ENCODE assay signal across 16 mouse cellular contexts in genomic region chr11:46218584-46218983, GRCm38 (mm10). TPM values are rescaled to one million over a fixed set of nuclear protein-coding genes. Genes with fewer than 3 reads are reported as not detected.
A peak's percentile ranks its signal among the peaks of the same experiment; 100 is the strongest.
DNase-seq lines count a peak whose midpoint lies in the region; ATAC-seq lines count a peak whose summit lies in the region.
"Had no signal": no experiment of that assay in that cellular context is flagged by ENCODE, and none has a peak within 500 bp of the region (broad histone marks: within the 10 kb centered on the region; RNA-seq: fewer than 3 reads in every experiment).

No protein-coding gene starts in this region.

- H3K4me1 ChIP-seq in neural tube, embryonic 11.5 days (ENCODE audit: control insufficient read depth, insufficient read depth, low read length): peaks cover 11% of the 10 kb centered on the region; the same call in 1 of the 2 replicates
- H3K4me1 ChIP-seq in forebrain, embryonic 16.5 days (replicated peaks; ENCODE audit: control insufficient read depth, insufficient read depth, low read length): 0 out of 2 replicates have a peak, but pooled peaks cover 3% of the 10 kb centered on the region
- H3K4me1 ChIP-seq in midbrain, embryonic 13.5 days (replicated peaks): peaks cover 44% of the 10 kb centered on the region
- H3K4me1 ChIP-seq in intestine, embryonic 15.5 days (replicated peaks): peaks cover 14% of the 10 kb centered on the region

- peak; percentile 61 for ATAC-seq in neural tube, embryonic 11.5 days (ENCODE audit: insufficient read depth, low FRiP score, low TSS enrichment)
- peak; percentile 34 for ATAC-seq in forebrain, embryonic 16.5 days
- ATAC-seq in midbrain, embryonic 13.5 days: peak; percentile 75
- no peak for ATAC-seq in intestine, embryonic 15.5 days

- no peak overlapping the region for H3K4me2 ChIP-seq in neural tube, embryonic 11.5 days (ENCODE audit: low read depth)
- no peak overlapping the region for H3K4me2 ChIP-seq in forebrain, embryonic 16.5 days (ENCODE audit: low read length)
- H3K4me2 ChIP-seq in midbrain, embryonic 13.5 days (replicated peaks): peak overlapping the region; percentile 27; the same call in 1 of the 2 replicates
- H3K4me2 ChIP-seq in intestine, embryonic 15.5 days (replicated peaks): no peak overlapping the region
- H3K4me2 ChIP-seq: liver, embryonic 13.5 days had no signal

- H3K36me3 ChIP-seq in neural tube, embryonic 11.5 days (ENCODE audit: control insufficient read depth, insufficient read depth, low read length): no peaks in the 10 kb centered on the region
- H3K36me3 ChIP-seq in forebrain, embryonic 16.5 days (ENCODE audit: control insufficient read depth, insufficient read depth): peaks cover 19% of the 10 kb centered on the region
- H3K36me3 ChIP-seq in midbrain, embryonic 13.5 days: peaks cover 46% of the 10 kb centered on the region
- H3K36me3 ChIP-seq in intestine, embryonic 15.5 days: no peaks in the 10 kb centered on the region
- H3K36me3 ChIP-seq: liver, embryonic 13.5 days had no signal

- 26% methylated on average over 5 of the region's 5 CpGs for WGBS in neural tube, embryonic 11.5 days
- WGBS in forebrain, embryonic 16.5 days: 31% methylated on average over 5 of the region's 5 CpGs
- 11% methylated on average over 5 of the region's 5 CpGs for WGBS in midbrain, embryonic 13.5 days
- WGBS in intestine, embryonic 15.5 days: 41% methylated on average over 5 of the region's 5 CpGs

- H3K9ac ChIP-seq in neural tube, embryonic 11.5 days (ENCODE audit: low read length): no peak overlapping the region
- no peak overlapping the region for H3K9ac ChIP-seq in forebrain, embryonic 16.5 days (replicated peaks; ENCODE audit: low read depth, low read length)
- no peak overlapping the region for H3K9ac ChIP-seq in midbrain, embryonic 13.5 days (replicated peaks)
- no peak overlapping the region for H3K9ac ChIP-seq in intestine, embryonic 15.5 days
- H3K9ac ChIP-seq: liver, embryonic 13.5 days had no signal

- H3K9me3 ChIP-seq in neural tube, embryonic 11.5 days (ENCODE audit: control insufficient read depth, low read length): no peaks in the 10 kb centered on the region
- no peaks in the 10 kb centered on the region; the same call in 1 of the 2 replicates for H3K9me3 ChIP-seq in forebrain, embryonic 16.5 days (ENCODE audit: control insufficient read depth, low read length)
- H3K9me3 ChIP-seq in midbrain, embryonic 13.5 days: no peaks in the 10 kb centered on the region
- no peaks in the 10 kb centered on the region for H3K9me3 ChIP-seq in intestine, embryonic 15.5 days
- H3K9me3 ChIP-seq: liver, embryonic 13.5 days; megakaryocyte, embryonic 14.5 days had no signal

- no peaks in the 10 kb centered on the region for H3K27me3 ChIP-seq in neural tube, embryonic 11.5 days (ENCODE audit: control insufficient read depth, insufficient read depth, low read length)
- H3K27me3 ChIP-seq in forebrain, embryonic 16.5 days (replicated peaks; ENCODE audit: control insufficient read depth, insufficient read depth, low read length): no peaks in the 10 kb centered on the region
- no peaks in the 10 kb centered on the region for H3K27me3 ChIP-seq in midbrain, embryonic 13.5 days
- no peaks in the 10 kb centered on the region for H3K27me3 ChIP-seq in intestine, embryonic 15.5 days (replicated peaks)
- H3K27me3 ChIP-seq: liver, embryonic 13.5 days; megakaryocyte, embryonic 14.5 days had no signal

- no peak overlapping the region for H3K4me3 ChIP-seq in neural tube, embryonic 11.5 days (ENCODE audit: low read depth, low read length)
- no peak overlapping the region for H3K4me3 ChIP-seq in forebrain, embryonic 16.5 days (replicated peaks; ENCODE audit: low read length)
- H3K4me3 ChIP-seq in midbrain, embryonic 13.5 days (replicated peaks): no peak overlapping the region
- no peak overlapping the region for H3K4me3 ChIP-seq in intestine, embryonic 15.5 days (replicated peaks)
- H3K4me3 ChIP-seq: liver, embryonic 13.5 days; megakaryocyte, embryonic 14.5 days had no signal

- no peak for DNase-seq in neural tube, embryonic 11.5 days (ENCODE audit: low spot score)
- no peak for DNase-seq in neural tube, embryonic 10.5 days (ENCODE audit: extremely low spot score, low spot score)
- no peak for DNase-seq in adrenal gland, adult 2 months
- no peak for DNase-seq in layer of hippocampus, postnatal 25 days (ENCODE audit: extremely low spot score in 1 of 2, low spot score in 1 of 2)
- DNase-seq in heart, postnatal 4 days: no peak
- DNase-seq: cerebellum, adult 9-11 months; gastrocnemius, postnatal 36 days; heart, postnatal 10 days; liver, embryonic 13.5 days; spleen, adult 18-20 months had no signal

- H3K27ac ChIP-seq in neural tube, embryonic 11.5 days (ENCODE audit: low read depth, low read length): peak overlapping the region; percentile 61
- peak overlapping the region; percentile 16; the same call in 1 of the 2 replicates for H3K27ac ChIP-seq in forebrain, embryonic 16.5 days (ENCODE audit: low read length)
- H3K27ac ChIP-seq in midbrain, embryonic 13.5 days: peak overlapping the region; percentile 94
- H3K27ac ChIP-seq in intestine, embryonic 15.5 days: no peak overlapping the region
- H3K27ac ChIP-seq: liver, embryonic 13.5 days had no signal

RNA-seq across cellular contexts. Expression of gene Fndc9, which starts 16.7 kb away (rescaled TPM):
- 0.50 and 0.54 TPM in 2 replicates for polyA plus RNA-seq in neural tube, embryonic 11.5 days (2014; fragmentation: Nextera tagmentation; extraction: Ambion mirVana)
- 3.2 and 5.3 TPM in 2 replicates for polyA plus RNA-seq in forebrain, embryonic 16.5 days (2015; fragmentation: Nextera tagmentation; extraction: Ambion mirVana)
- polyA plus RNA-seq in midbrain, embryonic 13.5 days (2015; fragmentation: Nextera tagmentation; extraction: Ambion mirVana): 4.6 and 5.9 TPM in 2 replicates
- total RNA-seq in adrenal gland, adult 2 months (2021): not detected
- not detected in 2 replicates for polyA plus RNA-seq in adrenal gland, adult 2 months (2012; rRNA removed)
- 0.16 TPM in 1 of 2 replicates, not detected in the other for polyA plus RNA-seq in intestine, embryonic 15.5 days (2015; fragmentation: Nextera tagmentation; extraction: Ambion mirVana)
- total RNA-seq in layer of hippocampus, postnatal 25 days (2021): under 1 TPM; 0.71 to 0.77 TPM
- not detected for total RNA-seq in heart, postnatal 4 days (2021)
- total RNA-seq: adrenal gland, postnatal 4 days; gastrocnemius, postnatal 36 days; heart, postnatal 10 days had no signal
- polyA plus RNA-seq: kidney, embryonic 14.5 days had no signal

RNA-seq across cellular contexts. Expression of gene Nipal4, which starts 52.3 kb away (rescaled TPM):
- polyA plus RNA-seq in neural tube, embryonic 11.5 days (2014; fragmentation: Nextera tagmentation; extraction: Ambion mirVana): 0.64 and 0.69 TPM in 2 replicates
- 0.11 and 0.29 TPM in 2 replicates for polyA plus RNA-seq in forebrain, embryonic 16.5 days (2015; fragmentation: Nextera tagmentation; extraction: Ambion mirVana)
- 0.63 and 1.1 TPM in 2 replicates for polyA plus RNA-seq in midbrain, embryonic 13.5 days (2015; fragmentation: Nextera tagmentation; extraction: Ambion mirVana)
- total RNA-seq in adrenal gland, adult 2 months (2021): not detected
- 0.04 and 0.07 TPM in 2 replicates for polyA plus RNA-seq in adrenal gland, adult 2 months (2012; rRNA removed)
- 3.1 and 3.6 TPM in 2 replicates for polyA plus RNA-seq in intestine, embryonic 15.5 days (2015; fragmentation: Nextera tagmentation; extraction: Ambion mirVana)
- 1 to 10 TPM; 3.3 to 3.7 TPM for total RNA-seq in layer of hippocampus, postnatal 25 days (2021)
- 1 to 10 TPM; 2.5 to 2.7 TPM for total RNA-seq in heart, postnatal 4 days (2021)
